Mouse (Mus musculus) bone marrow macrophage, adult 2 months (primary cell): ENCODE measurements around the gene Agpat2.

Experiments
- CTCF ChIP-seq: IDR thresholded peaks from 2 replicates; pipeline ENCODE4 v1.5.1; 2012; ENCODE audit warnings: low read depth, mild to moderate bottlenecking, low read length, moderate library complexity
- POLR2A ChIP-seq: IDR thresholded peaks from 2 replicates; pipeline ENCODE4 v1.6.1; 2012; ENCODE audit warnings: mild to moderate bottlenecking, low read depth, low read length, borderline replicate concordance

GRCm38 (mm10) chr2:26611896-26612295 lies 7.7 kb upstream of the Agpat2 start:
- TF ChIP-seq CTCF (no peak), POLR2A (no peak)
